Mouse (Mus musculus): ENCODE measurements at regions not wholly inside any gene's neighbourhood (a gene's known extent, or its start where the extent isn't known, plus 50 kb on each side); places are given as distances from the start of the nearest gene placed in this dataset.
A peak's percentile ranks its signal among the peaks of the same experiment; 100 is the strongest.

GRCm38 (mm10) chr2:148292442-148292841 lies 102.7 kb upstream of the Sstr4 start:
- no peak for ATAC-seq (ENCODE audit: insufficient number of reproducible peaks, insufficient read depth, low FRiP score, low TSS enrichment, low read depth)
- no peaks in the 10 kb centered on the region for H3K4me1 ChIP-seq (replicated peaks)
- H3K36me3 ChIP-seq, result no peaks in the 10 kb centered on the region
- H3K9ac ChIP-seq (replicated peaks), result no peak overlapping the region
- no peak overlapping the region for H3K27ac ChIP-seq
- no peak overlapping the region for H3K4me2 ChIP-seq
- no peaks in the 10 kb centered on the region for H3K9me3 ChIP-seq
- no peaks in the 10 kb centered on the region for H3K27me3 ChIP-seq
- WGBS, result 85% methylated on average over 5 of the region's 5 CpGs
- no peak overlapping the region for H3K4me3 ChIP-seq (replicated peaks)

GRCm38 (mm10) chr2:148292895-148293294 lies 102.2 kb upstream of the Sstr4 start:
- 63% methylated on average over 2 of the region's 2 CpGs for WGBS
- H3K9ac ChIP-seq (replicated peaks), result no peak overlapping the region

GRCm38 (mm10) chr2:148300879-148301278 lies 94.3 kb upstream of the Sstr4 start:
- no peak for ATAC-seq (ENCODE audit: insufficient number of reproducible peaks, insufficient read depth, low FRiP score, low TSS enrichment, low read depth)
- Histone ChIP-seq H3K9me3 (no peaks in the 10 kb centered on the region), H3K27me3 (no peaks in the 10 kb centered on the region), H3K36me3 (no peaks in the 10 kb centered on the region), H3K4me3 (replicated peaks) (no peak overlapping the region), H3K27ac (no peak overlapping the region), H3K4me1 (replicated peaks) (no peaks in the 10 kb centered on the region), H3K9ac (replicated peaks) (no peak overlapping the region), H3K4me2 (no peak overlapping the region)
- WGBS, result 74% methylated on average over 2 of the region's 2 CpGs

More at GRCm38 (mm10) chr2:148292895-148293294, 102.2 kb upstream of the Sstr4 start:
- H3K4me2 ChIP-seq, result no peak overlapping the region
- no peaks in the 10 kb centered on the region for H3K27me3 ChIP-seq
- H3K4me1 ChIP-seq (replicated peaks), result no peaks in the 10 kb centered on the region
- no peaks in the 10 kb centered on the region for H3K36me3 ChIP-seq
- H3K27ac ChIP-seq, result no peak overlapping the region
- no peak for ATAC-seq (ENCODE audit: insufficient number of reproducible peaks, insufficient read depth, low FRiP score, low TSS enrichment, low read depth)
- H3K9me3 ChIP-seq, result no peaks in the 10 kb centered on the region
- no peak overlapping the region for H3K4me3 ChIP-seq (replicated peaks)

DNA sequence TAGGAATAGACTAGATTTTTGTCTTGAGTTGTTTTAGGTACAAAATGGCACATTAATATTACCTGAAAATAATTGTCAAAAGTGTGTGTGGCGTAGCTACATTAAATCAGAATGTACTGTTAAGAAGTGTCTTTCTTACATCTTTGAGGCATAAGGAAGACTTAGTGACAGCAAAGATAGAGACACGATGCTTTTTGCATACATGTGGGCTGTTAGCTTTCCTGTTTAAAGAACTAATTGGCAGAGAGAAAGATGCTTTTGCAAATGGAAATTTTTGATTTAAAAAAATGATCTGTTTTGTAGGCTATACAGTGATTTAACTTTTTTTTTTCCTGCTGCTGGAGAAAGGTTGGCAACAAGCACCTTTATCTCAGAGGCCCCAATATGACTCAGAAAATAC lies 82.9 kb upstream of the Sstr4 start:
- Histone ChIP-seq H3K9me3 (no peaks in the 10 kb centered on the region), H3K9ac (replicated peaks) (no peak overlapping the region), H3K4me3 (replicated peaks) (no peak overlapping the region), H3K36me3 (no peaks in the 10 kb centered on the region), H3K4me2 (no peak overlapping the region), H3K27me3 (peaks cover 6% of the 10 kb centered on the region; the same call in 1 of the 2 replicates), H3K4me1 (replicated peaks) (no peaks in the 10 kb centered on the region), H3K27ac (no peak overlapping the region)
- ATAC-seq (ENCODE audit: insufficient number of reproducible peaks, insufficient read depth, low FRiP score, low TSS enrichment, low read depth), result no peak
- WGBS, result 88% methylated on average over 2 of the region's 2 CpGs

DNA sequence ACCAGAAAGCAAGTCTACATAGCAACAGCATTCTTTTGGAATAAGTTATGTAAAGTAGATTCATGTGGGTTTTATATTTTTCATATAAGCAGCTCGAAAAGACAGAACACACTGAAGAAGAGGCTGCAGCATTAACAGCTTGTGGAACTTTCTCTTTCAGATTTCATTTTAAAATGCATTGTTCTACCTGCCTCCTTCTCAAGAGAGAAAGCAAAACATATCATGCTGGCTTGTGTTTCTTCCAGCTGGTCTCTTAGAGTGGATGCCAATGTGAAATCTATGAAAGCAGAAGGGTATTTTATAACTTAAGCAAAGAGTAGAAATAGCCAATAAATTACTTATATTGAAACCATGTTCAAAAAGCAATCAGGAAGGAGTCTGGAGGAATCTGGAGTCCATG lies 74.2 kb upstream of the Sstr4 start:
- H3K9me3 ChIP-seq, result no peaks in the 10 kb centered on the region
- WGBS, result 79% methylated on average over 1 of the region's 1 CpGs
- H3K4me3 ChIP-seq (replicated peaks), result no peak overlapping the region
- no peak overlapping the region for H3K27ac ChIP-seq
- peaks cover 4% of the 10 kb centered on the region for H3K27me3 ChIP-seq
- no peaks in the 10 kb centered on the region for H3K36me3 ChIP-seq
- H3K9ac ChIP-seq (replicated peaks), result no peak overlapping the region
- no peak for ATAC-seq (ENCODE audit: insufficient number of reproducible peaks, insufficient read depth, low FRiP score, low TSS enrichment, low read depth)
- H3K4me1 ChIP-seq (replicated peaks), result peaks cover 3% of the 10 kb centered on the region
- H3K4me2 ChIP-seq, result no peak overlapping the region

GRCm38 (mm10) chr2:148325362-148325761 lies 69.8 kb upstream of the Sstr4 start:
- no peaks in the 10 kb centered on the region for H3K36me3 ChIP-seq
- ATAC-seq (ENCODE audit: insufficient number of reproducible peaks, insufficient read depth, low FRiP score, low TSS enrichment, low read depth), result no peak

DNA sequence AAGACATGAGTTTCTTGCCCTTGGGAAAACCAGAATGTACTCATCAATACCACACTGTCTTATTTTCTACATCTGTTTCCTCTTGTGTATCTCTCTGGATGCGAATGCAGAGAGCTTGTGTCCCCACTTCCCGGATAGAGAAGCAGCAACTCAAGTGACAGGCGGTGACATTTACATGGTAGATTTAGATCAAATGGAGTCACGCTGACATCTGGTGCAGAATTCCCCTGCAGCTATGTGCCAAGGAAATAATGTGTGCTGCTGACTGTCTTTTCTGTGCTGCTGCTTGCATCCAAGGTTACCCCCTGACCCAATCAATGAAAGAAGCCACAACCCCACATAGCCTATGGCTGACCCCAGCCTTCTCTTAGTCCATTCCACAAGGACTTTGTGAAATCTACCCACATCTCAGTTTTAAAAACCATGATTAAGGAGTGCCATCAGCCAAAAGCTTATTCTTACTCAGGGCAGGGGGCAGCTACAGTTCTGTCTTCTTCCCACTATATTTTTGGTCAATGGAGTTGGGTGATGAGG lies 69.2 kb upstream of the Sstr4 start:
- Histone ChIP-seq H3K27ac (no peak overlapping the region), H3K9me3 (no peaks in the 10 kb centered on the region), H3K27me3 (peaks cover 4% of the 10 kb centered on the region), H3K9ac (replicated peaks) (no peak overlapping the region), H3K4me2 (no peak overlapping the region), H3K4me1 (replicated peaks) (peaks cover 15% of the 10 kb centered on the region), H3K36me3 (no peaks in the 10 kb centered on the region), H3K4me3 (replicated peaks) (no peak overlapping the region)
- peak; percentile 65; the same call in 1 of the 2 replicates for ATAC-seq (ENCODE audit: insufficient number of reproducible peaks, insufficient read depth, low FRiP score, low TSS enrichment, low read depth)
- WGBS, result 43% methylated on average over 4 of the region's 4 CpGs

More at GRCm38 (mm10) chr2:148325362-148325761, 69.8 kb upstream of the Sstr4 start:
- Histone ChIP-seq H3K4me2 (no peak overlapping the region), H3K4me3 (replicated peaks) (no peak overlapping the region), H3K27ac (no peak overlapping the region), H3K9ac (replicated peaks) (no peak overlapping the region), H3K4me1 (replicated peaks) (peaks cover 15% of the 10 kb centered on the region), H3K9me3 (no peaks in the 10 kb centered on the region), H3K27me3 (peaks cover 4% of the 10 kb centered on the region)
- WGBS, result 74% methylated on average over 3 of the region's 3 CpGs

DNA sequence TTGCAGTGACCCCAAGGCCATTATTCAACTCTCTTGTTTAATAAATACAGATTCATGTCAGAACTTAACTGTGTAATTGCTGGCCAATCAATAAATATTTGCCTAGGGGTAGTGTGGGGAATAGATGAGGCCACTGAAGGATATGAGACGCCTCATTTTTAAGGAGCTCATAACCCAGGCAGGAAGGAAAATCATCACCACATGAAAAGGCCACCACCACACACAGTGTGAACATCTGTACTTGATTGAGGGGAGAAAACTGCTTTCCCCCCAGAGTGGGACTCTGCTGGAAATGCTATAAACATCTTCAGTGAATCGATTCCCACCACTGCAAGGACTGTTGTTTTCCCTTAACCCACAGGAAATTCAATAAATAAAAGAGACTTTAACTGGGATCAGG lies 68.7 kb upstream of the Sstr4 start:
- Histone ChIP-seq H3K9me3 (no peaks in the 10 kb centered on the region), H3K27me3 (peaks cover 4% of the 10 kb centered on the region), H3K4me2 (0 out of 2 replicates have a peak overlapping the region, but pooled peaks have one; percentile 21), H3K4me1 (replicated peaks) (peaks cover 15% of the 10 kb centered on the region), H3K27ac (no peak overlapping the region), H3K4me3 (replicated peaks) (no peak overlapping the region), H3K36me3 (no peaks in the 10 kb centered on the region), H3K9ac (replicated peaks) (no peak overlapping the region)
- WGBS, result 18% methylated on average over 2 of the region's 2 CpGs
- ATAC-seq (ENCODE audit: insufficient number of reproducible peaks, insufficient read depth, low FRiP score, low TSS enrichment, low read depth), result peak; percentile 88; the same call in 1 of the 2 replicates

DNA sequence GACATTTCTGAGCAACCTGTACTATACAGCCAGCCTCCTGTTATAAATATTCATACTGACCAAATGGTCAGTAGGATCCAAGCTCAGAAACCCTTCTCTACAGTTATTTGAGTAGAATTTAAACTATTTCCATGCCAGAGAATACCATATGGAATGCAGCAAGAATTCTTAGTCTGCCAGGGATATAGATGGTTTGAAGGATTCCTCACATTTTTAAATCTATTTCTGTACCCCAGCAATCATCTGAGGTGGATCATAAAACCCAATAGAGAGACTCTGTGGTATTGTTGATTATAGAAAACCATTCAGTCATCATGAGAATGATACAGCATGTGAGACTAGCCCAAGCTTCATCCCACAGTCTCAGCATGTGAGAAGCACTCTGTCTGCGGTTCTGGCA lies 67.6 kb upstream of the Sstr4 start:
- H3K4me3 ChIP-seq (replicated peaks), result no peak overlapping the region
- H3K4me2 ChIP-seq, result no peak overlapping the region
- H3K27ac ChIP-seq, result no peak overlapping the region
- H3K9me3 ChIP-seq, result no peaks in the 10 kb centered on the region
- H3K36me3 ChIP-seq, result no peaks in the 10 kb centered on the region
- peaks cover 15% of the 10 kb centered on the region for H3K4me1 ChIP-seq (replicated peaks)
- no peak for ATAC-seq (ENCODE audit: insufficient number of reproducible peaks, insufficient read depth, low FRiP score, low TSS enrichment, low read depth)
- no peak overlapping the region for H3K9ac ChIP-seq (replicated peaks)
- WGBS, result 72% methylated on average over 1 of the region's 1 CpGs
- H3K27me3 ChIP-seq, result peaks cover 4% of the 10 kb centered on the region

GRCm38 (mm10) chr2:148330368-148330767 lies 64.8 kb upstream of the Sstr4 start:
- WGBS, result 84% methylated on average over 2 of the region's 2 CpGs

DNA sequence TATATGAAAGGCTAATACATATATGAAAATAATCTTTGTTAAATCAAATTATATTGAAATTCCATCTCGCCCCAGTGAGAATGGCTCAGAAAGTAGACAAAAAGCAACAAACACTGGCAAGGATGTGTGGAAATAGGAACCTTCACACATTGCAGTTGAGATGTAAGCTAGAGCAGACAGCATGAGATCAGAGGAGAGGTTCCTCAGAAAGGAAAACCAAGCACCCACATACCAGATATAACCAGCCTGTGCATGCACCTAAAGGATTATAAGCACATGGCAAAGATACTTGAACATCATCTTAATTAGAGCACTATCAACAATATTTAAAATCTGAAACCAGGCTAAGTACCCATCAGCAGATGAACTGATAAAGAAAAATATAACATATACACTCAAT lies 60.6 kb upstream of the Sstr4 start:
- H3K36me3 ChIP-seq, result no peaks in the 10 kb centered on the region
- H3K27me3 ChIP-seq, result no peaks in the 10 kb centered on the region
- H3K4me2 ChIP-seq, result no peak overlapping the region
- ATAC-seq (ENCODE audit: insufficient number of reproducible peaks, insufficient read depth, low FRiP score, low TSS enrichment, low read depth), result no peak
- H3K9me3 ChIP-seq, result no peaks in the 10 kb centered on the region
- 82% methylated on average over 1 of the region's 1 CpGs for whole genome bisulfite sequencing
- no peak overlapping the region for H3K27ac ChIP-seq
- no peaks in the 10 kb centered on the region for H3K4me1 ChIP-seq (replicated peaks)
- H3K4me3 ChIP-seq (replicated peaks), result no peak overlapping the region
- H3K9ac ChIP-seq (replicated peaks), result no peak overlapping the region

More at GRCm38 (mm10) chr2:148330368-148330767, 64.8 kb upstream of the Sstr4 start:
- Histone ChIP-seq H3K27me3 (no peaks in the 10 kb centered on the region), H3K36me3 (no peaks in the 10 kb centered on the region), H3K4me3 (replicated peaks) (no peak overlapping the region), H3K4me2 (no peak overlapping the region), H3K27ac (no peak overlapping the region), H3K4me1 (replicated peaks) (peaks cover 15% of the 10 kb centered on the region), H3K9ac (replicated peaks) (no peak overlapping the region), H3K9me3 (no peaks in the 10 kb centered on the region)
- ATAC-seq (ENCODE audit: insufficient number of reproducible peaks, insufficient read depth, low FRiP score, low TSS enrichment, low read depth), result no peak

DNA sequence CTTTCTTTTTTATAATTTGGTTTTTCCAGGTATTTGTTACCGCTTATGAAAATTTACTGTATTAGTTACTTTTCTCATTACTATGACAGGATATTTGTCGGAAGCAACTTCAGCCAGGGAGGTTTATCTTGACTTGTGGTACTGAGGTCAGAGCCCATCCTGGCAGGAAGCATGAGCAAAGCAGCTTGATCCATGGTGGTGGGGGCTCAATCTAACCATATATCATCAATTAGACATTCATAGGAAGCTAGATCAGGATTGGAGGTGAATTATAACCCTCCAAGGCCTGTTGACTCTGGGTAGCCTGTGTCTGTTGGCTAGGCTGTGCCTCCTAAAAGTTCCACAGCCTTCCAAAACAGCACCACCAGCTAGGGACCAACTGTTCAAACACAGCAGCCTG lies 58.5 kb upstream of the Sstr4 start:
- WGBS, result 97% methylated on average over 2 of the region's 2 CpGs
- H3K4me1 ChIP-seq (replicated peaks), result no peaks in the 10 kb centered on the region

More for the DNA sequence above, 58.5 kb upstream of the Sstr4 start:
- Histone ChIP-seq H3K9ac (replicated peaks) (no peak overlapping the region), H3K27ac (no peak overlapping the region), H3K4me3 (replicated peaks) (no peak overlapping the region), H3K9me3 (no peaks in the 10 kb centered on the region), H3K27me3 (no peaks in the 10 kb centered on the region), H3K4me2 (no peak overlapping the region), H3K36me3 (no peaks in the 10 kb centered on the region)
- no peak for ATAC-seq (ENCODE audit: insufficient number of reproducible peaks, insufficient read depth, low FRiP score, low TSS enrichment, low read depth)
